Mouse (Mus musculus): ENCODE data around the gene Atp6v1f. TPM values are rescaled to one million over a fixed set of nuclear protein-coding genes. Genes with fewer than 3 reads are reported as not detected.

Atp6v1f gene
- polyA plus RNA-seq, 1 experiment from 2014 or later: 381 TPM

DNA sequence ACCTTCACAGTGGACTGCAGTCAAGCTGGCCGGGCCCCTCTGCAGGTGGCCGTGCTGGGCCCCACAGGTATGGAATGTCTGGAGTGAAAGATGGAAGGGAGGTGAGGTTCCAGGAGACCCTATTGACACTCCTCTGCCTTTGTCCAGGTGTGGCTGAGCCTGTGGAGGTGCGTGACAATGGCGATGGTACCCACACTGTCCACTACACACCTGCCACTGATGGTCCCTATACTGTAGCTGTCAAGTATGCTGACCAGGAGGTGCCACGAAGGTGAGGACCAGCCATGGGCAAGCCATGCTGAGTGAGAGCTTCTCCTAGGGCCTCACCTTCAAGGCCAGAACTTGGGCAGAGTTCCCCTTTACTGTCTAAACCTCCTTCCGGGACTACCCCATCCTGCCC lies 16.9 kb upstream of the Atp6v1f start:
- no peak for DNase-seq (ENCODE audit: low spot score)

DNA sequence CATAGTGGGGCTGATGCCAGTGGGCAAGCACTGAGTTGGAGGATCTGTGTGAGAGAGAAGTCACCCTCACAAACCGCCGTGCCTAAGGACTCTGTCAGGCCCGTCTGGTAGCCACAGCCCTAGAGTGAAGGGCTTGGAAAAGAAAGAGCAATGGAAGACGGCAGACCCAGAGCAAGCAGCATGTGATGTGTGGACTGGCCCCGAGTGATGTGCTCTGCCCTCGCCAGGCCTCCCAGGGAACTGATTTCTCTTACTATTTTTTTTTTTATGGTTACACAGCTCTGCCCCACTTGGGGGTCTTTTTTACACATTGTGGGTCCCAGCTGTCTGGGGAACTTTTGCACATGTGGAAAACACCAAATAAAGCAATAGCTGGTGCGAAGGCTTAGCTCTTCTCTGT lies 6.0 kb upstream of the Atp6v1f start:
- DNase-seq (ENCODE audit: low spot score): no peak

DNA sequence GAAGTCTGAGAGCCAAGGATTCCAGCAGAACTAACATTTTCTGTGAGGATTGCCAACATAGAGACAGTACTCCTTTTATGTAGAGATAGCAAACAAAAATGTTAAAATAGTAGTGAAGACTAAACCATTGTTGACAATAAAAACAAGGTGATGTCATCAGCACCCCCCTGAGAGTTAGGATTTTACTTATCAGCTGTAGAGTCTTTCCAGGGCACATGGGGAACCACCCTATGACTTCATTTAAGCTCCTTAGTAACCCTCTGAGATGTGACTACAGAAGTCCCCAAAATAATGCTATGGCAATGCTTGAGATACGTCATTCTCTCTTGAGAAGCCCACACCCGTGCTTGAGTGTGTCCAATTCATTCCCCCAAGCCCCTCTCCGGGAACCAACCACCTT lies 4.1 kb upstream of the Atp6v1f start:
- DNase-seq (ENCODE audit: low spot score): no peak

DNA sequence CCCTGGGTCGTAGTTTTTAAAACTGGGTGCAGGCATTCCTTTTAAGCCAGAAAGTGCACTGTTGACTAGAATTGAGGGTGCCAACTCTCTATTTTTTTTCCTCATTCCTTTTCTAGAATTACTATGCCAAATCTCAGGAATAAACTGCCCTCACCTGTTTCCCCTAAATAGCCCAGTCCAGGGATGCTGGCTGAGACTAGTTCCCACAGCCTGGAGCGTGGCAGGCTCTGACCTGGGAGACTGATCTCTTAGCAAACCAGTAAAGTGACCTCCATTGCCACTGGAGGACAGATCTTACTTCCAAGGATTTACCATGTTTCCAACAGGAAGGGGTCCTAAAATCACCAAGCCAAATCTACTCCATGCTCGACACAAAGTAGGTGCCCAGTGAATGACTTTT lies 1.3 kb downstream of the Atp6v1f start:
- no peak for DNase-seq (ENCODE audit: low spot score)

GRCm38 (mm10) chr6:29471137-29471536 lies 3.6 kb downstream of the Atp6v1f start, which contains the start of gene Atp6v1fnb:
TSS of gene Atp6v1fnb (plus strand) at chr6:29471437.
- no peak for DNase-seq (ENCODE audit: low spot score)

- DNase-seq (ENCODE audit: low spot score): peak; percentile 86
Measured at GRCm38 (mm10) chr6:29473941-29474691, 6.6 kb downstream of the Atp6v1f start.

- no peak for DNase-seq (ENCODE audit: low spot score)
Measured at GRCm38 (mm10) chr6:29474736-29475135, 7.2 kb downstream of the Atp6v1f start.

GRCm38 (mm10) chr6:29482691-29483090 lies 15.2 kb downstream of the Atp6v1f start:
- no peak for DNase-seq (ENCODE audit: low spot score)

GRCm38 (mm10) chr6:29484716-29485559 lies 17.4 kb downstream of the Atp6v1f start:
- peak; percentile 79 for DNase-seq (ENCODE audit: low spot score)

GRCm38 (mm10) chr6:29485951-29486350 lies 18.4 kb downstream of the Atp6v1f start:
- no peak for DNase-seq (ENCODE audit: low spot score)

DNA sequence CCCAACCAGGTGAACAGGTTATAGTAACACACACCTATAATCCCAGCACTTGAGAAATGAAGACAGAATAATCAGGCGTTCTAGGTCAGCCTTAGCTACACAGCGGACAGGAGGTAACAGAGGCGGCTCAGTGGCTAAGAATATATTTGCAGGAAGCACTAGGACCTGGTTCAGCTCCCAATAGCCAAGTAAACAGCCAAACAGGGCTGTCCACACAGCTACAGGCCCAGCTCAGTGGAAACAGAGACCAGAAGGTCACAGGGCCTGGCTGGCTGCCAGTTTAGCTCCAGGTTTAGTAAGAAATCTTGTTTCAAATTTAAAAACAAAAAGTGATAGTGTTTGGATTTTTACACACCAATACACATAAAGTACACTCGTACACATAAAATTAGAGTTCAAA lies 26.6 kb downstream of the Atp6v1f start:
- no peak for DNase-seq (ENCODE audit: low spot score)

DNA sequence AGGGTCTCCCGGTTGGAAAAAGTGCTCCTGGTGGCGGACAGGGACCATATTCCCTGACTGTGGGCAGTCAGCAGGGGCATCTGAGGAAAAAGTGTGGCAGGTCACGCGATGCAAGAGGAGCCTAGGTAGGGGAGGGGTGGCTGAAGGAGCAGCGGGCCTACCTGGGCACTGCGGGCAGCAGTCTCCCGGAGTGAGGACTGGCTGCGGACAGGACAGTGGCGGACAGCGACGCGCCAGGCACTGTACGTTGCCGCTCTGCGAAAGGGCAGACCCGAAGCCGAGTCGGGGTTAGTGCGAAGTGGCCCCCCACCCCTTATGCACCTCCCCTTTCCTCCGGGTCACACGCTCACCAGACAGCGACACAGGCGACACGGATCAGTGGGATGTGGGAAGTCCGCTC lies 28.8 kb downstream of the Atp6v1f start:
- no peak for DNase-seq (ENCODE audit: low spot score)

GRCm38 (mm10) chr6:29497791-29498190 lies 30.3 kb downstream of the Atp6v1f start:
- DNase-seq (ENCODE audit: low spot score): no peak

GRCm38 (mm10) chr6:29500177-29500576 lies 32.7 kb downstream of the Atp6v1f start:
- no peak for DNase-seq (ENCODE audit: low spot score)

DNA sequence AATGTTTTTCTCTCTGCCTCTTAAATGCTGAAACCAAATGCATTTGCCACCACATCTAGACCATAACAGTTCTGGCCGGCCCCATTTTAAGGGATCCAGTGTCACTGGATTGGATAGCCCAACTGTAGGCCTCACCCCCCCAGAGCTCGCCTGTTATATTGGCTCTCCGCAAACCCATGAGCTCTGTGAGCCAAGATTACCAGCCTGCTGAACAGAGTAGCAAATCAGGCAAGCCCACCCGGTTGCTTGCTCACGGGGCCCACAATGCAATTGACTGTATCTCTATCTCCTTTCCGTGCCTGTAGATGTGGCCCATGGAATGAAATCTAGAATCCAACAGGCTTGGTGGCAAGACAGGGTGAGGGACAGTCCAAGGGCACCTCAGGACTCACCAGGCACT lies 33.3 kb downstream of the Atp6v1f start:
- no peak for DNase-seq (ENCODE audit: low spot score)

DNA sequence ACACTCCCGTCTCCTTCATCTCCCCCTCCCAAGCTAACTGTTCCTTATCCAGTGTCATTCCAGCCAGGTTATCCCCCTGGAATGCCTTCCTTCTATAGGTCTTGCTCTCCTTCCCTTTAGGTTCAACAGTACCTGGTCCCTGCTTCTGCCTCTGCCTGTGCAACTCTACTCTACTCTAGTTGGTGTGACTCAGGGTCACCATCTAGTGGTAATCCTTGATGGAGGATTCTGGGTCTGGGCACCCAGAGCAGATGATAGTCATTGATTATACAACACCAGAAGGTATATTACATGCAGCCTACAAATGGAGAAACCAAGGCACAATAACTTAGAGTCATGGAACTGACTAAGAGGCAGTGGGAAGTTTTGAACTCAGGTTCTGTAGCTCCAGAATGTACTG lies 34.1 kb downstream of the Atp6v1f start:
- DNase-seq (ENCODE audit: low spot score): no peak

GRCm38 (mm10) chr6:29505493-29505892 lies 38.0 kb downstream of the Atp6v1f start:
- DNase-seq (ENCODE audit: low spot score): no peak

GRCm38 (mm10) chr6:29506834-29507233 lies 39.3 kb downstream of the Atp6v1f start:
- DNase-seq (ENCODE audit: low spot score): no peak

DNA sequence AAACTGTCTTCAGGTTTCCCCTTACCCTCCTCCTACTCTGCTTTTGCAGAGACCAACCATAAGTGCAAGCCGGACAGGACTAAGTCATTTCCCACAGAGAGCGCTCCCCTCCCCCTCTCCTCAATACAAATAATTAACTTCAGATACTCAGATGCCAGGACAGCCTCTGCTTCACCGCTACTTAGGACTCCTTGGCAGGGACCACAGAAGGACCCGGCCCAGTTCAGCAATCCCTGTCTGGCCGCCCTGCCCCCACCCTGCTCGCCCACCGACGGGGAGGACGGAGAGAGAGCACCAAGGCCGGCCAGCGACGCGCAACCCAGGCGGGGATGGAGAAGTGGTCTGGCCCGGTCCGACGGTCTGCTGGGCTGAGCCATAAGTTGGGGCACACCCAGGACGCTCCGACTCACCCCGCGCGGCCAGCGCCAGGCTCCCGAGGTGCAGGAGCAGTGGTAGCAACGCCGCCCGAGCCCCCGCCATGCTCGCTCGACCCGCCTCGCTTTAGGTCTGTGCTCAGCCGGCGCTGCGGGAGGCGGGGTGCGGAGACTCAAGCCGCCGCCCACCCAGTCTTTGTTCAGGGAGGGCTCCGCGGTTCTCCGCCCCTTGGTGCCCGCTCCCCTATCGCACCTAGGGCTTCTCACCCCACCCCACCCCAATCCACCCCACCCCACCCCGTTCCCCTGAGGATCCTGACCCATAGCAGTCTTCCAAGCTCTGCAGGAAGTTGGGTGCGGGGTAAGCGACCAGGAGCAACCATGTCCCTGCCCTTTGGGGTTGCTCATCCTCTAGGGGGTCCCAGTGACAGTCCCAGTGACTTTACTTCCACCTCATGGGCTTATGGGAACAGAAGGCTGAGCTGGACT lies 40.2 kb downstream of the Atp6v1f start, which contains the start of gene Kcp:
Gene Kcp, minus strand, starts transcription at position 506 of the 863 bp plus-strand sequence.
- DNase-seq (ENCODE audit: low spot score): no peak

DNA sequence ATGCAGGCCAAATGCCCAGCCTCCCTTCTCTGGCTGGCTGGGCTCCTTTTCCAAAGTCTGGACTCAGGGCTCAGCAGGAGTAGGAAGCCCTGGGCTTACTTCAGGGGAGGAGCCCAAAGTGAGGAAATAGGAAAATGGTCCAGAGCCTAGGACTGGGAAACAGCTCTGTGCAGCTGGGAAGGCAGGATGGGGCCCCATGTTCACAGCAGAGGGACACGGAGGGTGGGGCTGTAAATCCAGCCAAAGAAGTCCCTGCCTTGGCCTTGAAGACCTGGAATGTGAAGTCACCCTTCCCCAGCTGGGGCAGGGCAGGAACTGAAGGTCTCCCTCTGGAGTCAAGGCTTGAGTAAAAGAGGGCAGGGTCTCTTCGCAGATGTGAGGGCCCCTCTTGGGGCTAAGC lies 41.6 kb downstream of the Atp6v1f start:
- no peak for DNase-seq (ENCODE audit: low spot score)

DNA sequence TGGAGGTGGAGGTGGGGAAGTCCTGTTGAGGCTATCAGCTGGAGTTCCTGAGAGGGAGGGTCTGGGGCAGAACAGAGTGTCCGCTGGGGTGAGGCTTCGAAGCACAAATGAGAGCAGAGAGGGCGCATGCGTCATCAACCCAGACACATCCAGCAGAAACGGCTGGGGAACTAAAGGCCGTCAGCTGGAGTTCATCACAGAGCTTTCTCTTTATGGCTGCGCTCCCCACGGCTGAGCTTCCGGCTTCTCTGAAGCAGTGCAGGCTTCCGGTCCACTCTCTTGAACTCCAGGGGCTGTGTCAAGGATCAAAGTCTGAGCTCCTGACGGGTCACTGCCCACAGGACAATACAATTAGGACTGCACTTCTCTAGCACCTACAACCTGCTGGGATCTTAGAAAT lies 45.8 kb downstream of the Atp6v1f start:
- DNase-seq (ENCODE audit: low spot score): peak; percentile 76

DNA sequence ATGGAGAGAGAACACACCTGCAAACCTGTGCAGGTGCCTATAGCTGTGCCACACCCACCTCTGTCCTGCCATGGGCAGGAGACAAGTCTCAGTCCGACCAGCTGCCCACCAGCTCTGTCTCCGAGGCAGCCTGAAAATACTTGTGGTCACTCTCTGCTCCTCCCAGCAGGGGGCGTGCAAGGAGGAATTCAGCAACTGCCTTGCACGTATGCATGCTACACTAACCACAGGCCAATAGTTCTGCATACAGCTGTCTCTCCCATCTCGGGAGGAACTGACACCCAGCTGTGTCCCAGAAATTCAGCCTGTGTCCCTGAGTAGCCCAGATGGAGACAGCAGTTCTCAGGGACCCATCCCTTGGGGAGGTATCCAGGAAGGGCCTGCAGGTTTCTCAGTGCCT lies 49.6 kb downstream of the Atp6v1f start:
- DNase-seq (ENCODE audit: low spot score): peak; percentile 70
